Mouse (Mus musculus): Measurements from ENCODE around the gene Leo1. TPM values are rescaled to one million over a fixed set of nuclear protein-coding genes. Genes with fewer than 3 reads are reported as not detected.

The Leo1 gene
- 29.3 TPM for polyA plus RNA-seq (2014; fragmentation: Illumina TruSeq; extraction: RNeasy Lipid Tissue Mini Kit (QIAGEN cat#74804); ENCODE audit: low replicate concordance)

GRCm38 (mm10) chr9:75440796-75441666 is at the start of gene Leo1:
TSS of gene Leo1 (plus strand) at chr9:75441524.

GRCm38 (mm10) chr9:75409852-75410378 is 31.4 kb upstream of the Leo1 start, which contains the start of gene Mapk6:
TSS of gene Mapk6 (minus strand) at chr9:75410005.

Other genes starting within 250 kb of the Leo1 start
- 11.6 TPM for gene Myo5c, start 209.5 kb upstream of the Leo1 start, polyA plus RNA-seq (2014; fragmentation: Illumina TruSeq; extraction: RNeasy Lipid Tissue Mini Kit (QIAGEN cat#74804); ENCODE audit: low replicate concordance)
- gene Gnb5, start 135.2 kb upstream of the Leo1 start, polyA plus RNA-seq (2014; fragmentation: Illumina TruSeq; extraction: RNeasy Lipid Tissue Mini Kit (QIAGEN cat#74804); ENCODE audit: low replicate concordance), result 7.9 TPM
- not detected for gene Bcl2l10, start 93.8 kb upstream of the Leo1 start, polyA plus RNA-seq (2014; fragmentation: Illumina TruSeq; extraction: RNeasy Lipid Tissue Mini Kit (QIAGEN cat#74804); ENCODE audit: low replicate concordance)
- gene Mapk6, start 31.5 kb upstream of the Leo1 start, polyA plus RNA-seq (2014; fragmentation: Illumina TruSeq; extraction: RNeasy Lipid Tissue Mini Kit (QIAGEN cat#74804); ENCODE audit: low replicate concordance), result 111 TPM
- 167 TPM for gene Tmod3, start 118.1 kb downstream of the Leo1 start, polyA plus RNA-seq (2014; fragmentation: Illumina TruSeq; extraction: RNeasy Lipid Tissue Mini Kit (QIAGEN cat#74804); ENCODE audit: low replicate concordance)
- 3.3 TPM for gene Tmod2, start 169.8 kb downstream of the Leo1 start, polyA plus RNA-seq (2014; fragmentation: Illumina TruSeq; extraction: RNeasy Lipid Tissue Mini Kit (QIAGEN cat#74804); ENCODE audit: low replicate concordance)
- gene Lysmd2, start 184.2 kb downstream of the Leo1 start, polyA plus RNA-seq (2014; fragmentation: Illumina TruSeq; extraction: RNeasy Lipid Tissue Mini Kit (QIAGEN cat#74804); ENCODE audit: low replicate concordance), result 7.1 TPM
- 12.2 TPM for gene Scg3, start 242.5 kb downstream of the Leo1 start, polyA plus RNA-seq (2014; fragmentation: Illumina TruSeq; extraction: RNeasy Lipid Tissue Mini Kit (QIAGEN cat#74804); ENCODE audit: low replicate concordance)